Mouse (Mus musculus): ENCODE results near the gene Hacd3. TPM values are rescaled to one million over a fixed set of nuclear protein-coding genes. Genes with fewer than 3 reads are reported as not detected.
"Not testable (repeated sequence)": the region's sequence is repeated elsewhere in the genome, so short reads cannot be mapped to it uniquely, and the experiment has no call there.

Hacd3 gene
- polyA plus RNA-seq, 1 experiment from 2014 or later = 202 TPM

GRCm38 (mm10) chr9:65001481-65001880 lies 20.0 kb downstream of the Hacd3 start:
- Histone ChIP-seq H3K9ac (replicated peaks; ENCODE audit: low read depth, low read length) (no peak overlapping the region), H3K4me3 (replicated peaks; ENCODE audit: low read length) (no peak overlapping the region), H3K36me3 (ENCODE audit: control insufficient read depth, insufficient read depth) (peaks cover 47% of the 10 kb centered on the region), H3K4me1 (replicated peaks; ENCODE audit: control insufficient read depth, insufficient read depth, low read length) (no peaks in the 10 kb centered on the region), H3K27me3 (replicated peaks; ENCODE audit: control insufficient read depth, insufficient read depth, low read length) (no peaks in the 10 kb centered on the region), H3K27ac (ENCODE audit: low read length) (no peak overlapping the region), H3K9me3 (ENCODE audit: control insufficient read depth, low read length) (no peaks in the 10 kb centered on the region), H3K4me2 (ENCODE audit: low read length) (no peak overlapping the region)
- ATAC-seq = no peak
- WGBS = 51% methylated on average over 4 of the region's 4 CpGs

GRCm38 (mm10) chr9:64995464-64995863 lies 26.0 kb downstream of the Hacd3 start:
- ATAC-seq = not testable (repeated sequence)

DNA sequence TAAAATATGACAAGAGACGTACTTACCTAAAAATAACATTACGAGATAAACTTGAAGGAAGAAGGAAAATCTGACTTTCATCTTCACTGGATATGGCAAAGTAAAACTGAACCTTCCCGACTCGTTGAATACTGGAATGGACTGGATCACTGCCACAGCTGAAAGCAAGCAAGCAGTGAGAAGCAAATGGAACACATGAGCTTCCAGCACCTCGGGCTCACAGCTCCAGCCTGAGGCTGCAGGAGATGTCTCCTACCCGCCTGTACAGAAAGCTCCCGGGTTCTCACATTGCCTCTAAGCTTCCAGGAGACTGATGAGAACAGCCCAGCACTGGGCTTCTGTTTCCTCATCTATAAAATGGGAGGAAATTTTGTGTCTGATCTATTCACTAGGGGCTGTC lies 31.2 kb downstream of the Hacd3 start:
- H3K4me1 ChIP-seq (replicated peaks; ENCODE audit: control insufficient read depth, insufficient read depth, low read length) = no peaks in the 10 kb centered on the region
- no peaks in the 10 kb centered on the region for H3K9me3 ChIP-seq (ENCODE audit: control insufficient read depth, low read length)
- WGBS = 93% methylated on average over 7 of the region's 7 CpGs
- no peak overlapping the region for H3K4me2 ChIP-seq (ENCODE audit: low read length)
- no peak for ATAC-seq
- H3K27me3 ChIP-seq (replicated peaks; ENCODE audit: control insufficient read depth, insufficient read depth, low read length) = no peaks in the 10 kb centered on the region
- H3K4me3 ChIP-seq (replicated peaks; ENCODE audit: low read length) = no peak overlapping the region
- H3K27ac ChIP-seq (ENCODE audit: low read length) = no peak overlapping the region
- no peak overlapping the region for H3K9ac ChIP-seq (replicated peaks; ENCODE audit: low read depth, low read length)
- peaks cover 45% of the 10 kb centered on the region for H3K36me3 ChIP-seq (ENCODE audit: control insufficient read depth, insufficient read depth)

More at GRCm38 (mm10) chr9:64995464-64995863, 26.0 kb downstream of the Hacd3 start:
- WGBS = 100% methylated on average over 1 of the region's 1 CpGs
- peaks cover 42% of the 10 kb centered on the region for H3K36me3 ChIP-seq (ENCODE audit: control insufficient read depth, insufficient read depth)
- not testable (repeated sequence) for H3K4me1 ChIP-seq (replicated peaks; ENCODE audit: control insufficient read depth, insufficient read depth, low read length); H3K27me3 ChIP-seq (replicated peaks; ENCODE audit: control insufficient read depth, insufficient read depth, low read length); H3K4me2 ChIP-seq (ENCODE audit: low read length); H3K4me3 ChIP-seq (replicated peaks; ENCODE audit: low read length); H3K27ac ChIP-seq (ENCODE audit: low read length); H3K9me3 ChIP-seq (ENCODE audit: control insufficient read depth, low read length); H3K9ac ChIP-seq (replicated peaks; ENCODE audit: low read depth, low read length)

DNA sequence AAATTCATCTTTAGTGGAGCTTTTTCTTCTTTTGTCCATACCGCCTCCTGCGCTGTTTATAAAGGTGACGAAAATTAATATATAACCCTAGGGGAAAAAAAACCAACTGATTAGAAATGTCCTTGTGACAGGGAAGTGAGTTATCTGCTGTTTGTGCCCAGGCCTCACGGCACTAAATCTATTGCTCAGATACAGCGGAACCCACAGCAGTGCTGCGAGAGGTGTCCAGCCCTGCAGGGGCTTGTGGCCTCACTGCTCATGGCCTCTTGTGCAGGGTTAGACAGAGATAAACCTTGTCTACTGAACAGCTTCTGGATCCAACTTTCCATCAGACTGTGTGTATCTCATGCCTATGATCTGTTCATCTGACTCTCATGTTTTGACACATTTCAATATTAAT lies 33.0 kb downstream of the Hacd3 start:
- Histone ChIP-seq H3K27me3 (replicated peaks; ENCODE audit: control insufficient read depth, insufficient read depth, low read length) (no peaks in the 10 kb centered on the region), H3K36me3 (ENCODE audit: control insufficient read depth, insufficient read depth) (peaks cover 54% of the 10 kb centered on the region), H3K27ac (ENCODE audit: low read length) (no peak overlapping the region), H3K4me2 (ENCODE audit: low read length) (no peak overlapping the region), H3K9ac (replicated peaks; ENCODE audit: low read depth, low read length) (no peak overlapping the region), H3K4me1 (replicated peaks; ENCODE audit: control insufficient read depth, insufficient read depth, low read length) (no peaks in the 10 kb centered on the region), H3K4me3 (replicated peaks; ENCODE audit: low read length) (no peak overlapping the region), H3K9me3 (ENCODE audit: control insufficient read depth, low read length) (no peaks in the 10 kb centered on the region)
- no peak for ATAC-seq
- WGBS = 89% methylated on average over 6 of the region's 6 CpGs

DNA sequence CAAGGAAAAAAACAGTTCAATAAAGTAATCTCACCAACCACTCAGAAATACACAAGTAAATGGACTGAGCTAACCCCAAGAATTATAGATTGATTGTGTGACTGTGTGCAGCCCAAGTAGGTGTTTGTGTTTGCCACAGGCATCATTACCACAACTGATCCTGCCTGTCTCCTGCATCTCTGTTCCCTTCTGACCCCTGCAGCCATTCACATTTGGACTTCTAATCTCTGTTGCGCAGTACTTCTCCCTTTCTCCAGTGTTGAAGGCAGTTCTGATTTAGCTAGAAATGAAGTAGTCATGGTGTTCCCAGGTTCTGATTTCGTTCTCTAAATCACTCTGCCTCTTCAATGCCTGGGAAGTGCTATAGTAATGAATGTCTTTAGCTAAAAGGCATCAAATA lies 33.8 kb downstream of the Hacd3 start:
- ATAC-seq = no peak

GRCm38 (mm10) chr9:64985807-64986206 lies 35.7 kb downstream of the Hacd3 start:
- ATAC-seq = no peak
- Histone ChIP-seq H3K4me2 (ENCODE audit: low read length) (no peak overlapping the region), H3K27ac (ENCODE audit: low read length) (no peak overlapping the region), H3K4me3 (replicated peaks; ENCODE audit: low read length) (no peak overlapping the region), H3K27me3 (replicated peaks; ENCODE audit: control insufficient read depth, insufficient read depth, low read length) (no peaks in the 10 kb centered on the region), H3K36me3 (ENCODE audit: control insufficient read depth, insufficient read depth) (peaks cover 56% of the 10 kb centered on the region), H3K9ac (replicated peaks; ENCODE audit: low read depth, low read length) (no peak overlapping the region), H3K9me3 (ENCODE audit: control insufficient read depth, low read length) (no peaks in the 10 kb centered on the region), H3K4me1 (replicated peaks; ENCODE audit: control insufficient read depth, insufficient read depth, low read length) (no peaks in the 10 kb centered on the region)
- 91% methylated on average over 9 of the region's 9 CpGs for WGBS

More for the DNA sequence above, 33.8 kb downstream of the Hacd3 start:
- Histone ChIP-seq H3K36me3 (ENCODE audit: control insufficient read depth, insufficient read depth) (peaks cover 56% of the 10 kb centered on the region), H3K4me1 (replicated peaks; ENCODE audit: control insufficient read depth, insufficient read depth, low read length) (no peaks in the 10 kb centered on the region), H3K27ac (ENCODE audit: low read length) (no peak overlapping the region), H3K4me2 (ENCODE audit: low read length) (no peak overlapping the region), H3K27me3 (replicated peaks; ENCODE audit: control insufficient read depth, insufficient read depth, low read length) (no peaks in the 10 kb centered on the region), H3K9ac (replicated peaks; ENCODE audit: low read depth, low read length) (no peak overlapping the region), H3K9me3 (ENCODE audit: control insufficient read depth, low read length) (no peaks in the 10 kb centered on the region), H3K4me3 (replicated peaks; ENCODE audit: low read length) (no peak overlapping the region)
- WGBS = 91% methylated on average over 2 of the region's 2 CpGs

- Histone ChIP-seq H3K36me3 (ENCODE audit: control insufficient read depth, insufficient read depth) (peaks cover 54% of the 10 kb centered on the region), H3K4me2 (ENCODE audit: low read length) (no peak overlapping the region), H3K9me3 (ENCODE audit: control insufficient read depth, low read length) (no peaks in the 10 kb centered on the region), H3K4me1 (replicated peaks; ENCODE audit: control insufficient read depth, insufficient read depth, low read length) (no peaks in the 10 kb centered on the region), H3K9ac (replicated peaks; ENCODE audit: low read depth, low read length) (no peak overlapping the region), H3K27ac (ENCODE audit: low read length) (no peak overlapping the region), H3K4me3 (replicated peaks; ENCODE audit: low read length) (no peak overlapping the region), H3K27me3 (replicated peaks; ENCODE audit: control insufficient read depth, insufficient read depth, low read length) (no peaks in the 10 kb centered on the region)
- 85% methylated on average over 8 of the region's 8 CpGs for WGBS
- no peak for ATAC-seq
These were observed 36.3 kb downstream of the Hacd3 start for GRCm38 (mm10) chr9:64985037-64985794.

- Histone ChIP-seq H3K4me3 (replicated peaks; ENCODE audit: low read length) (no peak overlapping the region), H3K9me3 (ENCODE audit: control insufficient read depth, low read length) (no peaks in the 10 kb centered on the region), H3K36me3 (ENCODE audit: control insufficient read depth, insufficient read depth) (peaks cover 52% of the 10 kb centered on the region), H3K27ac (ENCODE audit: low read length) (no peak overlapping the region), H3K9ac (replicated peaks; ENCODE audit: low read depth, low read length) (no peak overlapping the region), H3K27me3 (replicated peaks; ENCODE audit: control insufficient read depth, insufficient read depth, low read length) (no peaks in the 10 kb centered on the region), H3K4me2 (ENCODE audit: low read length) (no peak overlapping the region), H3K4me1 (replicated peaks; ENCODE audit: control insufficient read depth, insufficient read depth, low read length) (no peaks in the 10 kb centered on the region)
- no peak for ATAC-seq
- WGBS = 71% methylated on average over 1 of the region's 1 CpGs
These were observed 39.6 kb downstream of the Hacd3 start for GRCm38 (mm10) chr9:64981904-64982303.

GRCm38 (mm10) chr9:64980548-64980947 lies 40.9 kb downstream of the Hacd3 start:
- no peak for ATAC-seq
- 83% methylated on average over 3 of the region's 3 CpGs for WGBS

GRCm38 (mm10) chr9:64960978-64961320 lies 60.5 kb downstream of the Hacd3 start:
- Histone ChIP-seq H3K4me1 (replicated peaks; ENCODE audit: control insufficient read depth, insufficient read depth, low read length) (peaks cover 14% of the 10 kb centered on the region), H3K4me2 (ENCODE audit: low read length) (peak overlapping the region; percentile 86), H3K36me3 (ENCODE audit: control insufficient read depth, insufficient read depth) (peaks cover 12% of the 10 kb centered on the region), H3K9ac (replicated peaks; ENCODE audit: low read depth, low read length) (peak overlapping the region; percentile 81), H3K27ac (ENCODE audit: low read length) (peak overlapping the region; percentile 73), H3K27me3 (replicated peaks; ENCODE audit: control insufficient read depth, insufficient read depth, low read length) (no peaks in the 10 kb centered on the region), H3K4me3 (replicated peaks; ENCODE audit: low read length) (peak overlapping the region; percentile 68), H3K9me3 (ENCODE audit: control insufficient read depth, low read length) (no peaks in the 10 kb centered on the region)
- ATAC-seq = peak; percentile 78; the same call in 1 of the 2 replicates
- 0% methylated on average over 17 of the region's 17 CpGs for whole genome bisulfite sequencing

More at GRCm38 (mm10) chr9:64980548-64980947, 40.9 kb downstream of the Hacd3 start:
- no peak overlapping the region for H3K4me3 ChIP-seq (replicated peaks; ENCODE audit: low read length)
- H3K27ac ChIP-seq (ENCODE audit: low read length) = no peak overlapping the region
- H3K4me1 ChIP-seq (replicated peaks; ENCODE audit: control insufficient read depth, insufficient read depth, low read length) = no peaks in the 10 kb centered on the region
- H3K27me3 ChIP-seq (replicated peaks; ENCODE audit: control insufficient read depth, insufficient read depth, low read length) = no peaks in the 10 kb centered on the region
- no peaks in the 10 kb centered on the region for H3K9me3 ChIP-seq (ENCODE audit: control insufficient read depth, low read length)
- H3K36me3 ChIP-seq (ENCODE audit: control insufficient read depth, insufficient read depth) = peaks cover 53% of the 10 kb centered on the region
- H3K9ac ChIP-seq (replicated peaks; ENCODE audit: low read depth, low read length) = no peak overlapping the region
- no peak overlapping the region for H3K4me2 ChIP-seq (ENCODE audit: low read length)
